Mouse (Mus musculus): ENCODE data around the gene Megf8. TPM values are rescaled to one million over a fixed set of nuclear protein-coding genes. Genes with fewer than 3 reads are reported as not detected.

The Megf8 gene
- total RNA-seq (2014; fragmentation: Nextera tagmentation) (3.1 and 5.0 TPM in 2 replicates), total RNA-seq (2017) (3.2 and 4.0 TPM in 2 replicates)

DNA sequence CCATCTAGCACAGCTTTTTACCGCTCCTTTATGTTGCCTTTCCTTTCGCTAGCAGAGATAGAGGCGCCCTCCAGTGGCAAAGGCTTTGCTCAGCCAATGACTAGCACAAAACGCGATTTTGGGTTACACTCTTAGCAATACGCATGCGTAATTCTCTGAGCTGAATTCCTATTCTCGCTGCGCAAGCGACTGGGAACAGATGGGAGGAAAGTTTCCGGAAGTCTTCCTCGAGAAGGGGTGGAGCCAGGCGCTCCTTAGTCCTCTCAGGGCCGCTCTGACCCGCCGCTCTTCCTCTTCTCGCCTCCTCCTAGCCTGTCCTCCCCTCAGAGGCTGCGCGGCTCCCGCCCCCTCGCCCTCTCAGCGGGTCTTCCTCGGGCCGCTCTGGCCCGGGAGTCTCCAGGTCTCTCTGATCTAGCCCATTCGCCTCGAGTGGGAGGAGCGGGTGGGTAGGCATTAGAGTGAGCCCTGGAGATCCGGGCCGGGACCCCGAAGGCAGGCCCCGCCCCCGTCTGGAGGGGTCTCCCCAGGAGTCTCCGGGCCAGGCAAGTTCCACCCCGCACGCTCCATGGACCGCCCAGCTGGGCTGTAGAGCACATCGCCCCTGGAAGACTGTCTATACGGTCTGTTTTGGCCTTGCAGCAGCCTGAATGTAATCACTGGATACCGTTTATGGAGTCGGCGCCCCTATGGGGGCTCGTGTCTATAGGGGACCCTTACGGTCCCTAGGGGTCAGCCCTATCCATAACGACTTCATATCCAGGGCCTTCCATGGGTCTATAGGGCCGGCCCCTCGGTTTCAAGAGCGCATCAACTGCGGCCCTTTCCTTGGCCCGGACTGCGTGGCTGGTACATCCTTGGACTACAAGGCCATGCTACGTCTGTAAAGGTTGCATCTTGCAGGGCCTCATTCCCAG, at the start of gene Megf8:
Megf8 (plus strand) TSS at position 633 of the 914 bp plus-strand sequence.
- peak; percentile 92 for ATAC-seq (replicated peaks; ENCODE audit: poor library complexity, severe bottlenecking)

DNA sequence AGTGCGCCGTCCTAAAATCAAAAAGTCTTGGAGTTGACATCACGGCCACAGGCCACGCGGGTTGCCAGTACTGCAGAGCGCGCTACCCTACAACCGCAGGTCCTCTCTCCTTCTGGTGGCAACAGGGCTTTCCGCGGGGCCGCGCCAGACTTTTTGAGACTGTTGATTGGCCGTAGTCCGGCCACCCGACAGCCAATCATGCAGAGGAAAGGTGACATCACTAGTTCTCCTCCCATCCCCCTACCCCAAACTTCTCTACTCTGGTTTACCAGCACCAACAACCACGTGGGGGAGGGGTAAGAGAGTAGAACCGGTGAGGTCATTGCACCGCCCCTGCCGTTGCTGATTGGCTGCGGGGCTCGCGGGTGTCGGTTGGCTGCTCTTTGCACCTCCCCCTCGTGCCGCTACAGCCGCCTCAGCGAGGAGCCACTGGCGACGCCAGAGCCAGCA, 49.6 kb upstream of the Megf8 start, which contains the start of gene Cic:
Cic (plus strand) TSS at position 404 of the 450 bp plus-strand sequence.
- peak; percentile 69 for ATAC-seq (replicated peaks; ENCODE audit: poor library complexity, severe bottlenecking)

DNA sequence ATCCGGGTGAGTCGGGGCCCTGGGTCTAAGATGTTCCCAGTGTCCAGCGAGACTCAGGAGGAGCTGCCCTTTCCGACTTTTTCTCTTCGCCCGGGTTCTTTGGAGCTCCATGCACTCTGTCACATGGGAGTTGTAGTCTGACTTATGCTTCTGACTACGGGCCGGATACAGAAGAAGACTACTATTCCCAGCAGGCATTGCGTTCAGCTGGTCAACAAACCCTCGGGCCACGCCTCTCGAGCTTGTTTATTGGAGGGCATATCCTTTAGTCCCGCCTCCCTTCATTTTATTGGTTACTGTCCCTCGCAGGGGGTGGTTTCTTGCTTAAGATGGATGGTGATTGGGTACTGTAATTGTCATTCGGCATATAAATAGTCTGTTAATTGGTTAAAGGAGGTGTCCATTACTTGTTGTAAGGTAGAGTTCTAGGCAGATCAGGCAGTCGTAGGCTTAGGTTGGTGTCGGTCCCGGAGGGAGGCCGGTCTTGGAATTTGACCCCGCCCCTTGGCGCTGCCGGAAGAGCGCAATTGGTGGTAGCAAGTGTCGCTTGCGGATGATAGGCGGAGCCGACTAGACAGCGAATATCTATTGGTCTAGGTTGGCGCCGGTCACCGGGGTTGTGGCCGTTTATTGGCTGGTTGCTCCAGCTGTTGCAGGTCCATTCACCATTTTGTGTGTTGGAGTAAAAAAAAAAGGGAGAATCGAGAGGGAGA, 49.1 kb upstream of the Megf8 start:
- ATAC-seq (replicated peaks; ENCODE audit: poor library complexity, severe bottlenecking) = peak; percentile 65

DNA sequence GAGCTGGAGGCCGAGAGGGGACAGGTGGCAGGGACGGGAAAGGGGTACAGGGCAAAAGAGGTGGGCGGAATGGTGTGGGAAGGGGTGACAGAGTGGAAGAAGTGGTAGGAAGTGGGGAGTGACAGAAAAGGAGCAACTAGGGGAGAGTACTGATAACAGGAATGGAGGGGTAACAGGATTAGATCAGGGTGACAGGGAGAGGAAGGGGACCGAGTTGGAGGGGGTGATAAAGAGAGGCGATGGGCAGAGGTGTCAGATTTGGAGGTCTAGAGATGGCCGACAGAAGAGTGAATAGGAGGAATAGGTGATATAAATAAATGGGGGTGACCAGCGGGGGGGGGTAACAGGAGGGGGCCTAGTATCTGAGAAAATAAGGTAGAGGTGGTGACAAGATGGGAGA, 48.4 kb upstream of the Megf8 start:
- no peak for ATAC-seq (replicated peaks; ENCODE audit: poor library complexity, severe bottlenecking)

DNA sequence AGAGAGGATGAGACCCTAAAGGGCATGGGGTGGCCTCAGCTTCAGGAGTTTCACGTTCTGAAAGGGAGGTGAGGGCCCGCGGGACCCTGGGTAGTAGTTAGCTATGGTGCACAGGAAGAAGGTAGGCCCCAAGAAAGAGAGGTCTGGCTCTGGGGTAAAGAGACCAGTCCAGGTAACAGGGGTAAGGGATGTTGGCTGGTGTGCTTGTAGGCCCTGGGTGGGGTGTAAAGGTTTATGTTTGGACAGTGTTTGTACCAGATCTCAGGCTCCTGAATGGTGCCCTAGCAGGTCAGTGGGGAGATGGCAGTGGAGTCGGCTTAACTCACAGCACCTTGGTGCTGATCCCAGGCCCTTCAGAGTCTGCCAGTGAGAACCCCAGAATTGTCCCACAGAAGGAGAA, 47.9 kb upstream of the Megf8 start:
- ATAC-seq (replicated peaks; ENCODE audit: poor library complexity, severe bottlenecking) = no peak

DNA sequence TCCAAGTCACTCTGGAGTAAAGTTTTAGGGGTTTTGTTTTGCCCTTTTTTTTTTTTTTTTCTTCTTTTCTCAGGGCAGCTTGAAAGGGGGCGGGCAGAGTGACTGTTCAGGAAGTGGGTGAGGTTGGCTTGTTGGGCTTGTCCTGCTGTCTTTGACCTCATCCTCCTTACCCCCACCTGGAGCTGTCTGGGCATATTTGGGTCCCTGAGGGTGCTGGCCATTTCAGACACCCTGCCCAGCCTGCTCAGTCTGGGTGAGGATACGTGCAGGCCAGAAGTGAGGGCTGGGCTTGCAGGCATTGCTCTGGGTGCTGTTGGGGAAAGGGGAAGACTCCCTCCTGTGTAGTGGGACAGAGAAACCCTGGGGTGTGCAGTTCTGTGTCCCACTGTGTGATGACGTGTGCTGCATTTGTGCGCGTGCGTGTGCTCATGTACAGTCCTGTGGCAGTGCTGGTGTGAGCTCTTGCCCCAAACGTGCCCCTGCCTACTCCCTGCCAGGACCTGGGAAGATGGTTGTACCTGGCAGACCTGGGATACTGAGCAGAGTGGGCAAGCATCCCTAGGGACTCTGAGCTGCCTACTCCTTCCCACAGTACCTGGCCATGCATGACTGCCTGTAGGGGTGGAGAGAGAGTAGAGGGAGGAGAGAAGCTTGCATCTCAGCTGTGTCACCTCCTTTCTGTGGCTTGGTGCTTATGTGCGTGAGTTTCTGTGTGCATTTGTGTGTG, 47.3 kb upstream of the Megf8 start:
- ATAC-seq (replicated peaks; ENCODE audit: poor library complexity, severe bottlenecking) = peak; percentile 5

DNA sequence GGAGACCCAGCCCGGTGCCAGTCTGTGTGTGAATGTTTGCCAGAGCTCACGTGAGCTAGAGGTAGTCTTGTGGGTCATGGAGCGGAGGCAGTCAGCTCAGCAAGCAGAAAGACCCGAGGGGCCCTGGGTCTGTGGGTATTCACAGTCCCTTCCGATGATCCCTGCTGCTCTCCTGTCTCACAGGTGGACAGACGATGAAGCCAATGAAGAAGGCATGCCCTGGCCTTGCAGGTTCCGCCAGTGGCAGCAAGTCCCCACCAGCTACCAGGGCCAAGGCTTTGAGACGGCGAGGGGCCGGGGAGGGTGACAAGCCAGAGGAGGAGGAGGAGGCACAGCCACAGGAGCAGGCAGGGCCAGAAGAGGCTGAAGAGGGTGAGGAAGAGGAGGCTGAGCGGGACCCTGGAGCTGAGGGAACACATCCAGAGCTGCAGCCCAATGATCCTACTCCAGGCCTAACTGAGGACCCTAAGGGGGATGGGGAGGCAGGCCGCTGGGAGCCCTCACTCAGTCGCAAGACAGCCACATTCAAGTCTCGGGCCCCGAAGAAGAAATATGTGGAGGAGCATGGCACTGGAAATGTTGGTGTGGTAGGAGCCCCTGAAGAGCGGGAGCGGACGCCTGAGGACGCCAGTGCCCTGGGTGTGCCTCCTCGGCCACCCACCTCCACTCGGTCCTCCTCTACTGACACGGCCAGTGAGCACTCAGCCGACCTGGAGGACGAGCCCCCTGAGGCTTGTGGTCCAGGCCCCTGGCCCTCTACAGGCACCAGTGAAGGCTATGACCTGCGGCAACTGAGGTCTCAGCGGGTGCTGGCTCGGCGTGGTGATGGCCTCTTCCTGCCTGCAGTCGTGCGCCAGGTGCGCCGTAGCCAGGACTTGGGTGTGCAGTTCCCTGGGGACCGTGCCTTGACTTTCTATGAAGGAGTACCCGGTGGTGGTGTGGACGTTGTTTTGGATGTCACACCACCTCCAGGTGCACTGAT, 46.0 kb upstream of the Megf8 start:
- no peak for ATAC-seq (replicated peaks; ENCODE audit: poor library complexity, severe bottlenecking)

DNA sequence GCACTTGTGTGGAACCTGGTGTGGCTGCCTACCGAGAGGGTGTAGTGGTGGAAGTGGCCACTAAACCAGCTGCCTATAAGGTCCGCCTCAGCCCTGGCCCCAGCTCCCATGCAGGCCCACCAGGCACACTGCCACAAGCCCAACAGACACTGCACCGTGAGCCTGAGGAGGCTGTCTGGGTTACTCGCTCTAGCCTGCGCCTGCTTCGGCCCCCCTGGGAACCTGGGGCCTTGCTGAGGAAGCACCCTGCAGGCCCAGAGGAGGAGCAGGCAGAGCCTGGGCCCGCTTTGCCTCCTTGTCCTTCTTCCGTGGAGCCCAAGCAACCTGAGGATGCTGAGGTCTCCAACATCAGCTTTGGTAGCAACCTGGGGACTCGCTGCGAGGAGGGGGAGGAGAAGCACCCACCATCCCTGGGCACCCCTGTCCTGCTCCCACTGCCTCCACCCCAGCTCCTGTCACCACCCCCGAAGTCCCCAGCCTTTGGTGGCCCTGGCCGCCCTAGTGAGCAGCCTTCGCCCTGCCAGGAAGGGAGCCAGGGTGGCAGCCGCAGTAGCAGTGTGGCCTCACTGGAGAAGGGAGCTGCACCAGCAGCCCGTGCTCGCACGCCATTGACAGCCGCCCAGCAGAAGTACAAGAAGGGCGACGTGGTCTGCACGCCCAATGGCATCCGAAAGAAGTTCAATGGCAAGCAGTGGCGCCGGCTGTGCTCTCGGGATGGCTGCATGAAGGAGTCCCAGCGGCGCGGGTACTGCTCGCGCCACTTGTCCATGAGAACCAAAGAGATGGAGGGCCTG, 45.1 kb upstream of the Megf8 start:
- ATAC-seq (replicated peaks; ENCODE audit: poor library complexity, severe bottlenecking) = no peak

DNA sequence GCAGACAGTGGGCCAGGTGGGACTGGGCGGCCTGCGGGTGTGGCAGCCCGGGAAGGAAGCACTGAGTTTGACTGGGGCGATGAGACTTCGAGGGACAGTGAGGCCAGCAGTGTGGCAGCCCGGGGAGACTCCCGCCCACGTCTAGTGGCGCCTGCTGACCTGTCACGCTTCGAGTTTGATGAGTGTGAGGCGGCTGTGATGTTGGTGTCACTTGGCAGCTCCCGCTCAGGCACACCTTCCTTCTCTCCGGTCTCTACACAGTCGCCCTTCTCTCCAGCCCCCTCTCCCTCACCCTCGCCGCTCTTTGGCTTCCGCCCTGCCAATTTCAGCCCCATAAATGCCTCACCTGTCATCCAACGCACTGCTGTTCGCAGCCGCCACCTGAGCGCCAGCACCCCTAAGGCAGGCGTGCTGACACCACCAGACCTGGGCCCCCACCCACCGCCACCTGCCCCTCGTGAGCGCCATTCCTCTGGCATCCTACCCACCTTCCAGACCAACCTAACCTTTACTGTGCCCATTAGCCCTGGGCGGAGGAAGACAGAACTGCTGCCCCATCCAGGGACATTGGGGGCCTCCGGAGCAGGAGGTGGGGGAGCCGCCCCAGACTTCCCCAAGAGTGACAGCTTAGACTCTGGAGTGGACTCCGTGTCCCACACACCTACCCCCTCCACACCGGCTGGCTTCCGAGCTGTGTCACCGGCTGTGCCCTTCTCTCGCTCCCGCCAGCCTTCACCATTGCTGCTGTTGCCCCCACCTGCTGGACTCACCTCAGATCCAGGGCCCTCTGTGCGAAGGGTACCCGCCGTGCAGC, 44.3 kb upstream of the Megf8 start:
- no peak for ATAC-seq (replicated peaks; ENCODE audit: poor library complexity, severe bottlenecking)

DNA sequence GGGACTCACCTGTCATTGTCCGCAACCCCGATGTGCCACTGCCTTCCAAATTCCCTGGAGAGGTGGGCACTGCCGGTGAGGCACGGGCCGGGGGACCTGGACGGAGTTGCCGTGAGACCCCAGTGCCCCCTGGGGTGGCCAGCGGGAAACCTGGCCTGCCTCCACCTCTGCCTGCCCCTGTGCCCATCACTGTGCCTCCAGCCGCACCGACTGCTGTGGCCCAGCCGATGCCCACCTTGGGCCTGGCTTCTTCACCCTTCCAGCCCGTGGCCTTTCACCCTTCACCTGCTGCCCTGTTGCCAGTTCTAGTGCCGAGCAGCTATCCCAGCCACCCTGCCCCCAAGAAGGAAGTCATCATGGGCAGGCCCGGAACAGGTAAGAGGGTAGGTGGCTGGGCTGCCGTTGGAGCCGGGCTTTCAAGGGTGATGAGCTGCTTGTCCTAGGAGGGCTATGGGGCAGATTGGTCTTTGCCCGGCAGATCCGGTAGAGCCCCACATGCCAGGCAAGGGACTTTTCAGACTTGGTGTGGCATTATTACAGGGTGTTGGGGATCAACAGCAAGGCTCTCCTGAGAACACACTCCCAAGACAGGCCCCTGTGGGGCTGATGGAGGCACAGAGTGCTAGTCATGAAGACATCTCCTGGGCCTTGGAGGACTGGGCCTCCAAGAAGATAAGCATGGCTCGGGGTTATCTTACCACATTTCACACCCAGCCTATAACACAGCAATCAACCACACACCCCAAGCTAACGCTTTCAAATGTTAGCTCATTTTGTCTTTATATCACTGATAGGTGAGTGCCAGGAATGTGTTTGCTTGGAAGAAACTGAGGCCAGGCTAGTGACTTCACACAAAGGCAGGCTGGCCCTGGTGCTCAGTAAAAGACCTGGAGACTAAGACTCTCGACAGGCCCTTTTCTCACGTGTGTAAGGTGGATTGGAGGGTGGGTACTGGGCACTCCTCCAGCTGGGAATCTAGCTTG, 43.4 kb upstream of the Megf8 start:
- no peak for ATAC-seq (replicated peaks; ENCODE audit: poor library complexity, severe bottlenecking)

DNA sequence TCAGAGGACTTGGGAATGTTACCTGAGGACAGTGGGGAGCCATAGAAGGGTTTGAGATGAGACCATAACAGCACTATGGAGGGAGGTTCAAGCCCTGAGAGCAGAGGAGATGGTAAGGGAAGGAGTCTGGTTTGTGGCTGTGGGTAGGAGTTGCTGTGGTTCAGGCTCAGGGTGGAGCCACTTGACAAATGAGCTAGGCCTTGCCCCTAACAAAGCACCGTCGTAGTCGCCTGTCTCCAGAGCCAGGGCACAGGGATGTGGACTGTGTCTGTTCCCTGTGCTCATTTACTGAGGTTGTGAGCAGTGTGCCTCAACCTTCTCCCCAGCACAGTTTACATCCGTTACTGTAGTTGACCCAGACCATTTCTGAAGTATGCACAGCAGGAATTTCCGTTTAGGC, 42.4 kb upstream of the Megf8 start:
- ATAC-seq (replicated peaks; ENCODE audit: poor library complexity, severe bottlenecking) = no peak

DNA sequence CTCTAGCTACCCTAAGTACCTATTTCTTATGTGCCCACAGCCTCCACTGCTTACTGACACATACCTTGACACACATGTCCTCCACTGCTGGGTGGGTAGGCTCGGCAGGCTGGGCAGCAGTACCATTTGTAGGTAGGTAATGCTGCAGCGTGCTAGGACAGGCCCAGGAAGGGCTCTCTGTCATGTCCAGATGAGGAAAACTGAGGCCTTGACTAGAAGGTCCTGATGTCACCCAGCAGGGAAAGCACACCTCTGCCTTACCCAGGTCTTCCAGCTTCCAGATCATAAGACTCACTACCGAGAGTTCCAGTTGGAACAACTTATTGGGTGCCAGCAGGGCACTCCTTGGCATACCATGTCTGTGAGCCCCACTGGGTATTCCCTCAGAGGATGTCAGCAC, 42.0 kb upstream of the Megf8 start:
- no peak for ATAC-seq (replicated peaks; ENCODE audit: poor library complexity, severe bottlenecking)

DNA sequence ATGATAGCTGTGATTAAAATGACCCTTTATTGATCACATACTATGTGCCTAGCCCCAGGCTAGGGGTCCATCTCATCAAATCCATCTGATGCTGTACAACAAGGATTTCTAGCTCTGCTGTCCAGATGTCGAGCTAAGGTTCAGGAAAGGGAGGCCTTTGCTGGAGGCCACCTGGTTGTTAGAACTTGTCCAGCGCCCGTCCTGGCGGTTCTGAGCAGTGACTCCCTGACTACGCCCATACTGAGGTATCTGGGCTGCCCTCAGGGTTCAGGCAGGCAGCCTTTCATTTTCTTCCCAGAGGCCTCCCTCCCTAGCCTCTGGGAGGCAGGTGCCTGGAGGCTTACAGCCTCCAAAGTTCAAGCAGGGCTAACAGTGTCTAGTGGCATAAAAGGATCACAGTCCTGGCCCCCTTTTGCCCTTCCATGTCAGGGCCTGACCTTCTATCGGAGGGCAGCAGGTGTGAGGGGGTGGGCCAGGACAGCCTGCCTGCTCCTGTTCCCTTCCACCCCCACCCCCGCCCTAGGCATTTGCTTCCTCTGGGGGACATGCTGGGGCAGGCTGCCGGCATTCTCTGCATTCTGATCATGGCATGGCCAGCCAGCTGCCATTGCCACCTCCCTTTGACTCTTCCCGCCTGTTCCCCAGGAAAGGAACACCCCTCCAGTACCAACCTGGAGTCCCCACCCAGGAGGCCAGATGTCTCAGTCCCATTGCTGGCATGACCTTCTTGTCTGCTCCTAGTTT, 41.2 kb upstream of the Megf8 start:
- ATAC-seq (replicated peaks; ENCODE audit: poor library complexity, severe bottlenecking) = no peak

DNA sequence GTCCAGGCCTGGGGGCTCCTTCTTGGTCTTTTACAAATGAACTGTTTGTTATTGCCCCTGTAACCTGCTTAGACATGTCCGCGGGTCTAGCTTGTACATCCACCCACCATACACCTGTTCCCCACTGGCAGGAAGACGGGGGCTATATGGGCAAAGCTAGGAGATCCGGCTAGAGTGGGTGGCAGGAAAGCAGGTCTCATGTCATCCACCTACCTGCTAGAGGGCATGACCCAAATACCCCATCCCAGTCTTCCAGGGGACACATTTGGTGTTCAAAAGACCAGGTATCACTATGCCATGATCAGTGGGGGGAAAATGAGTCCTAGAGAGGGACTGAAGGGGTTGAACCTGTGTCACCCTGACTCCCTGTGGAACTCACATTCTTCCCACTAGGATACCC, 39.6 kb upstream of the Megf8 start:
- ATAC-seq (replicated peaks; ENCODE audit: poor library complexity, severe bottlenecking) = no peak

DNA sequence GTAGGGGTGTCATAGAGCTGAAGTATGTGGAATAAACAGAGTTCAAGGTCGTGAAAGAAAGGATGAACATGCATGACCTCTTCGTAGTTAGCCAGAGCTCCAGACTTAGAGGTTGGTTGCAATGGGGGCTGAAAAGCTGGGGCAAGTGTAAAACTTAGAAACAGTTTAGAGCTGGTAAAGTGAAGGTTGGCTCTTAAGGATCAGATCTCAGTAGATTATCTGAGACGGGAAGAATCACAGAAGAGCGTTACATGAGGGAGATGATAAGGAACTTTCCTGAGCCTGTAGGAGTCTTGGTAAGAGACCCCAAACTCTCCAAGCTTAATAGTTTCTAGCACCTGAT, 39.0 kb upstream of the Megf8 start:
- ATAC-seq (replicated peaks; ENCODE audit: poor library complexity, severe bottlenecking) = no peak
